Mouse (Mus musculus) C2C12 (cell line): ENCODE measurements at regions not wholly inside any gene's neighbourhood (a gene's known extent, or its start where the extent isn't known, plus 50 kb on each side); places are given as distances from the start of the nearest gene placed in this dataset.

ENCODE experiments used
- CEBPB ChIP-seq: IDR thresholded peaks from one replicate; pipeline ENCODE4 v1.6.1; 2011; ENCODE audit warnings: low read depth, mild to moderate bottlenecking, control low read depth, moderate library complexity
- CTCF ChIP-seq: IDR thresholded peaks from one replicate; pipeline ENCODE4 v1.5.1; 2011; ENCODE audit not compliant: control insufficient read depth, insufficient read depth, insufficient read length
- MAX ChIP-seq: IDR thresholded peaks from one replicate; pipeline ENCODE4 v1.6.1; 2011; ENCODE audit warnings: mild to moderate bottlenecking, control low read depth
- MYOD1 ChIP-seq: IDR thresholded peaks from one replicate; pipeline ENCODE4 v1.6.1; 2011; ENCODE audit warnings: low read depth; ENCODE audit not compliant: control insufficient read depth, insufficient read length
- MYOG ChIP-seq: IDR thresholded peaks from one replicate; pipeline ENCODE4 v1.6.1; 2011; ENCODE audit not compliant: control insufficient read depth, insufficient read length; ENCODE audit errors: extremely low read depth
- USF1 ChIP-seq: IDR thresholded peaks from one replicate; pipeline ENCODE4 v1.6.1; 2011; ENCODE audit warnings: low read depth, mild to moderate bottlenecking, control low read depth, moderate library complexity

GRCm38 (mm10) chr1:186515976-186516375 is 189.8 kb downstream of the Tgfb2 start:
- TF ChIP-seq CTCF (no peak), USF1 (no peak), MAX (no peak), MYOD1 (no peak), CEBPB (no peak), MYOG (no peak)
